Mouse (Mus musculus) heart, embryonic 10.5 days (tissue): ENCODE results near the gene Sds. TPM values are rescaled to one million over a fixed set of nuclear protein-coding genes. Genes with fewer than 3 reads are reported as not detected.

Source experiments
- DNase-seq: peaks from one replicate; pipeline ENCODE4 v3.0.0-alpha.2; 2017; ENCODE audit warnings: low spot score
- H3K27ac ChIP-seq: fragments of 300-500 bp; sonication (generic); 2 replicates; pipeline ENCODE4 v1.5.1; 2016; ENCODE audit warnings: mild to moderate bottlenecking
- H3K27me3 ChIP-seq: fragments of 300-500 bp; sonication (generic); 2 replicates; pipeline ENCODE4 v1.6.1; 2016; ENCODE audit warnings: mild to moderate bottlenecking; ENCODE audit not compliant: poor library complexity, insufficient read depth, severe bottlenecking
- H3K36me3 ChIP-seq: fragments of 300-500 bp; sonication (generic); 2 replicates; pipeline ENCODE4 v1.6.1; 2016; ENCODE audit warnings: mild to moderate bottlenecking, moderate library complexity
- H3K4me1 ChIP-seq: fragments of 300-500 bp; sonication (generic); 2 replicates; pipeline ENCODE4 v1.6.1; 2016; ENCODE audit warnings: mild to moderate bottlenecking
- H3K4me3 ChIP-seq: fragments of 300-500 bp; sonication (generic); 2 replicates; pipeline ENCODE4 v1.5.1; 2016; ENCODE audit warnings: mild to moderate bottlenecking, moderate library complexity
- H3K9me3 ChIP-seq: fragments of 300-500 bp; sonication (generic); 2 replicates; pipeline ENCODE4 v1.6.1; 2016; ENCODE audit warnings: mild to moderate bottlenecking, moderate library complexity
- WGBS: fragments of 180-500 bp; shearing (Covaris S2); methylation state at CpG from one replicate; pipeline ENCODE4 v1.1.7; 2016; 5-methylcytosine and 5-hydroxymethylcytosine counted together
- polyA plus RNA-seq: library from polyadenylated mRNA; unstranded; fragments of >200 nt; fragmentation: Nextera tagmentation; extraction: Ambion mirVana; gene quantifications from 2 replicates; pipeline ENCODE4 v1.2.1, GENCODE M21; 2016

Sds gene
- polyA plus RNA-seq, 1 experiment from 2014 or later = 0.23 TPM

DNA sequence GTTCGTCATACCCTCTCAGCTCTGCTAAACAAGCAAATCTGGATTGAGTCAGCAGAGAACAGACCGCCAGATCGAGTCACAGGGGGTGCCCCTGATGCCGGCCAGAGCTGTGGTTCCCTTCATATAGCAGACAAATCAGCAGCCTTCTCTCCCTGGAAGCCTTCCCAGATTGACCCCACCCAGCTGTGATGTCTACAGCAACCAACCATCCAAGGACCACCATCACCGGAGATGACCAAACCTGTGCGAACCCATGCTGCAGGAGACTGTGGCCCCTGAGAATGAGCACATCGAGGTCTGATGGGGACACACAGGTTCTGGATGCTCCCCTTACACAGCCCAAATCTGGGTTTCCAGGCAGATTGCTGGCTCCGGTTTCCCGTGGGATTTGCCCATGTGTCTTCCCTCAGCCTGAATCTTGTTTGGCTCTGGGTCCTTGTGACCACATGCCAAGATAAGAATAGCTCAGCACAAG lies 25.9 kb downstream of the Sds start:
- no peak for DNase-seq
- H3K9me3 ChIP-seq = no peaks in the 10 kb centered on the region
- peak overlapping the region; percentile 96 for H3K4me3 ChIP-seq
- no peak overlapping the region for H3K27ac ChIP-seq
- peaks cover 5% of the 10 kb centered on the region; the same call in 1 of the 2 replicates for H3K36me3 ChIP-seq
- H3K4me1 ChIP-seq = peaks cover 24% of the 10 kb centered on the region
- no peaks in the 10 kb centered on the region for H3K27me3 ChIP-seq
- WGBS = 61% methylated on average over 9 of the region's 9 CpGs

DNA sequence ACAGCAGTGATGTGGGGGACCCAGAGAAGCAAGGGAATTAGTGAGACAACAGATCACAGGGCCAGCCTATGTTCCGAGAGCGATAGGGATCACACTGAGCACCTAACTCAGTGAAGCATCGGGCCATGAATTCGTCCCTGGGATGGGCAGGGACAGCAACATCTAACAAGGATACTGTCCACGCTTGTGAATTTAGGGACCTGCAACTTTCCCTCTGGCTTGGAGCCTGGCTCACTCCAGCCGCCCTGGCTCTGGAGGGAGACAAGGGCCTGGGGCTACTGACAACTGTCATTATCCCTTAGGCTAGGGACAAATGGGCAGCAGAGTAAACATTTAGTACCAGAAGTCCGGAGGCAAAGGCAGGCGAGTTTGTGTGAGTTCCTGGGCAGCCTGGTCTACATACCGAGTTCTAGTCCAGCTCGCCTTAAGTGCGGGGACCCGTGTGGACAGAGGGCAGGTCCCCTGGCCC lies 26.4 kb downstream of the Sds start:
- no peak for DNase-seq
- Histone ChIP-seq H3K4me3 (peak overlapping the region; percentile 96), H3K9me3 (no peaks in the 10 kb centered on the region), H3K36me3 (0 out of 2 replicates have a peak, but pooled peaks cover 2% of the 10 kb centered on the region), H3K27me3 (no peaks in the 10 kb centered on the region), H3K4me1 (peaks cover 24% of the 10 kb centered on the region), H3K27ac (peak overlapping the region; percentile 91)
- 5% methylated on average over 12 of the region's 12 CpGs for WGBS

DNA sequence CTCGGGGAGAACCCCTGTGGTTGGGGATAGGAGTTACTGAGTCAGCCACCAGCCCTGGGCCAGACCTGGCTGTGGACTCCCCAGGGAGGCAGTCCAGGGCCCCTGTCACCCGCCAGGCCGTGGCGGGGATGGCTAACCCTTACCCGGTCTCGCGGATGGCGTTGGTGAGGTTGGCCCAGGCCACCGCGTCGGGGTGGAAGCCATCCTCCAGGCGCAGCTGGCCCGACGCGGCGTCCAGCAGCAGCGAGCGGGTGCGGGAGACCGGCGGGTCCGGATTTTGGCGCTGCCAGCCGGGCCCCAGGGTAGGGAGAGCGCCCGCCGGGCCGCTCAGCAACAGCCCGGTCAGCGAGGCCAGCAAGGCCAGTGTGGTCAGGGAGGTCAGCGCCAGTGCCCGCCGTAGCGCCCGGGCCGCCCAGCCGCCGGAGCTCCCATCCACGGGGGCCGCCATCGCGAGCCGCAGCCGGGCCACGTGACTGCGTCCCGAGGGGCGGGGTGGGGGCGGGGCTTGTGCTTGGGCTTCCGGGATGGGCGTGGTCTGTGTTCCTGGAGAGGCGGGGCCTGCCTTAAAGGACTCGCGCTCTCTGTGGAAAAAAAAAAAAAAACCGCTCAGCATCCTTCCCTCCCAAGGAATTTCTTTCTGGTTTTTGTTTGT lies 26.9 kb downstream of the Sds start, which contains the start of gene Plbd2:
Gene Plbd2 (minus strand): TSS at position 482 of the 652 bp plus-strand sequence.
- peak; percentile 96 for DNase-seq
- H3K4me3 ChIP-seq = peak within 1 kb of the TSS; percentile 96
- H3K27ac ChIP-seq = peak within 1 kb of the TSS; percentile 91
- H3K27me3 ChIP-seq = no peaks in the 10 kb centered on the region
- H3K4me1 ChIP-seq = peaks cover 24% of the 10 kb centered on the region
- under 1% methylated on average over 55 of the region's 55 CpGs for WGBS
- H3K9me3 ChIP-seq = no peaks in the 10 kb centered on the region
- 0 out of 2 replicates have a peak, but pooled peaks cover 2% of the 10 kb centered on the region for H3K36me3 ChIP-seq

DNA sequence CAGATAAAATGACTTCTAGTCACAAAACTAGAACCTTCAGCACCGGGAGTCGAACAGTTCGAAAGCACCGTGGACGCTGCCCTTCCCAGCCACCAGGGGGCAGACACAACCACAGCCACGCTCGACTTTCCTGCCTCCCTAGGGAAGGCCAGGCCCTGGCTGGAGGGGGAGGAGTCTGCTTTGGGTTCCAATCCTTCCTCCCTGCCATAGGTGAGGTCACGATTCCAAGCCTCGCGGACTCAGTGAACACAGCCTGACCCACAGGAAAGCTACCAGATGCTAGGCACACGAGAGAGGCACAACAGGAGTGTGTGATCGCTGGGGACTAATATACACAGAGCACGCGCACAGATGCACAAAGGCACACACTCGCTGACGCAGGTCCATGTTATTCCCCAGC lies 29.0 kb downstream of the Sds start:
- H3K4me3 ChIP-seq = peak overlapping the region; percentile 22; the same call in 1 of the 2 replicates
- 26% methylated on average over 16 of the region's 16 CpGs for WGBS
- H3K27me3 ChIP-seq = no peaks in the 10 kb centered on the region
- peaks cover 30% of the 10 kb centered on the region for H3K4me1 ChIP-seq
- H3K9me3 ChIP-seq = no peaks in the 10 kb centered on the region; the same call in 1 of the 2 replicates
- DNase-seq = peak; percentile 88
- no peaks in the 10 kb centered on the region for H3K36me3 ChIP-seq
- peak overlapping the region; percentile 59; the same call in 1 of the 2 replicates for H3K27ac ChIP-seq

DNA sequence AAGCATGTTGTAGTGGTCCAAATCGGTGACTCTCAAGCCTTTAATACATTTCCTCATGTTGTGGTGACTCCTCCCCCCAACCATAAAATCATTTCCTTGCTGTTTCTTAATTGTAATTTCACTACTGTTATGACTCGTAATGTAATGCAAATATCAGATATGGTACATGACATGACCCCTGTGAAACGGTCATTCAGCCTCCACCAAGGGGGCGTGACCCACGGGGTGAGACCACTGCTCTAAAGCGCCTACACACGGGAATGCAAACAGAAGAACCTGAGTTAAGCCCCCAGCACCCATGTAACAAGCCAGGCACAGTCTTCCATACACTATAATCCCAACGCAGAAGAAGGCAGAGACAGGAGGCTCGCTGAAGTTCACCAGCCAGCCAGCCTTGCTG lies 29.5 kb downstream of the Sds start:
- peak overlapping the region; percentile 59; the same call in 1 of the 2 replicates for H3K27ac ChIP-seq
- no peaks in the 10 kb centered on the region for H3K27me3 ChIP-seq
- peaks cover 33% of the 10 kb centered on the region for H3K4me1 ChIP-seq
- H3K9me3 ChIP-seq = no peaks in the 10 kb centered on the region; the same call in 1 of the 2 replicates
- no peak overlapping the region for H3K4me3 ChIP-seq
- H3K36me3 ChIP-seq = no peaks in the 10 kb centered on the region
- DNase-seq = no peak
- WGBS = 65% methylated on average over 9 of the region's 9 CpGs

DNA sequence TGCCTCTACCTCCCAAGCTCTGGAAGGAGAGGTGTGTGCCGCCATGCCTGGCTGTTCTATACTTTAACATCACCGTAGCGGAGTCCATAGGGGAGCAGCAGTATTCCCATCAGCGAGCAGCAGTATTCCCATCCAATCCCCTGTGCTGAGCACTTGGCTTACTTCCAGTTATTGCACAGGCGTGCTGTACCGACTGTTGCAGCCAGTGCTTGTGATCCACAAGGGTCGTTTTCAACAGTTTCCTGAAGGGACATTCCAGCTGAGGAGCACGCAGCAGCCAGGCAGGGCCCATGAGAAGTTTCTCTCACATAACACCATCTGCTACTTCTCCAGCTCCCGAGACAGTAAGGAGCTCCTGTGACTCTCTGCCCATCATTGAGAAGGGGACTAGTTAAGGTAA lies 30.2 kb downstream of the Sds start:
- Histone ChIP-seq H3K4me1 (peaks cover 40% of the 10 kb centered on the region), H3K36me3 (no peaks in the 10 kb centered on the region), H3K27me3 (no peaks in the 10 kb centered on the region), H3K4me3 (no peak overlapping the region), H3K27ac (no peak overlapping the region), H3K9me3 (no peaks in the 10 kb centered on the region; the same call in 1 of the 2 replicates)
- DNase-seq = no peak
- 60% methylated on average over 9 of the region's 9 CpGs for WGBS

DNA sequence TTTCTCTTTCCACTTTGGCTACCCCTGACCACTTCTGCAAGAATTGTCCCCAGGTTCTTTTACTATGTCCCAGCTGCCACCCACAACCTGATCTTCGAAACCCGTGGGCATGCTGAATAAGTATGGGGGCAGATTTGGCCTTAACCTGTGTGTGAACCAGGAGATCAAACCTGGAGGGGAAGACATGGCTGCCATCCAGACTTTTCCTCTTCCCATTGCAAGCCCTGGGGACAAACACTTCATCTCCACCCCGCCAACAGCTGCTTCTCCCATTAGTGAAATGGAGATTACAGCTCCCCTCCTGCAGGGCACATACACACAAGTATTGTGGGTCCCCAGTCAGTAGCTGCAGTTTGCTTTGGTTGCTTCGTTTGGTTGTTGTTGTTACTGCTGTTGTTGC lies 31.0 kb downstream of the Sds start:
- DNase-seq = no peak
- Histone ChIP-seq H3K36me3 (no peaks in the 10 kb centered on the region), H3K4me3 (no peak overlapping the region), H3K9me3 (no peaks in the 10 kb centered on the region; the same call in 1 of the 2 replicates), H3K4me1 (peaks cover 37% of the 10 kb centered on the region), H3K27me3 (peaks cover 6% of the 10 kb centered on the region; the same call in 1 of the 2 replicates), H3K27ac (no peak overlapping the region)
- 46% methylated on average over 4 of the region's 4 CpGs for WGBS

DNA sequence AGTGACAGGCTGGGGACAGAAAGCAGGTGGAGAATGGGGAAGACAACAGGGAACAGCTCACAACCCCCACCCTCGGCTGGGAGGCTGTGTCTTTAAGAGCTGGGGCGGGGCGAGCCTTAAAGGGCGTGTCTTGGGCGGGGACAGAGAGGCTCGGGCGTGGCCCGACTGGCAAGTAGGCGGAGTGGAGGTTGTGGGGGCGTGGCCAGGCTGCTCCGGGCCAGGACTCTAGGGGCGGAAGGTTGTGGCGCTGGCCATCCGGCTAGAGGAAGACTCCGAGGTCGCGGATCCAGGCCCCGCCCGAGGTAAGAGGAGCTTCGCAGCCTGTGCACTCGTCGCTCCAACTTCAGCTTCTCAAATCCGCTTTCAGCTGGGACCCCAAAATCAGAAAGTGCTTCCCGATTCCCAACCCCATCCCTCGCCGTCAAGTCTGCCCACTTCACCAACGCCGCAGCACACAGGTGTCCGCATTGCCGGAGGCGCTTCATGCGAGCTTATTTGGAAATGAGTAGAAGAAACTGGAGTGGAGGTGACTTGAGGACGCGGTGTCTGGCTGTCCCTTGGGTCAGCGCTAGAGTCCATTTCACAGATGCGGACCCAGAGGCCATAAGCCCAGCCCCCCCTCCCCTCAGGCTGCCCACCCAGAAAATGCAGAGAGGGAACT lies 34.8 kb downstream of the Sds start, which contains the start of gene Slc8b1:
Gene Slc8b1 (plus strand): TSS at position 187 of the 661 bp plus-strand sequence.
- under 1% methylated on average over 36 of the region's 36 CpGs for WGBS

DNA sequence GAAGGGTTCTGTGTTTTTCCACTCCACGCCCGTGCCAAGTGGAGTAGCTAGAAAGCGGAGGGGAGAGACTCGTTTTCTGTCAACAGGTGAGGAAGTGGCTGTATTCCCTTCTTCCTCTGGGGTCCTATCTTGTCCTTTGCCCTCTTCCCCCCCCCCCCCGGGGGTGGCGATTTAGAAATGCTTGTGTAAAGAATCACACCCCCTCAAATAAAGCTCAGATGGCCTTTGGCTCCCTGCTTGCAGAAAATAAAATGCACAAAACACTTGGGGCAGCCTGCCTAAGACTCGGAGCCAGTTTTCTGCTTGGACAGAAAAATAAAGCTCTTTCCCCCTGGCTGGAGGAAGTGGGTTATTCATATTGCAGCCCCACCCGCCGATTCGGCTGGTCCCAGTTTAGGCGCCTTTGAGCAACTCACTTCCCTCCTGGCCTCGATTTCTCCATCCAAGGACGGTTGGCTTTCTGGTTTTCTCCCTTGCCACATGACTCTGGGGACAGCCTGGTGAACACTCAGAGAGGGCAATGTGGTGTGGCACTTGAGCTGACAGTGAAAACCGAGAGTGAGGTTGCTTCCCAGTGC lies 35.4 kb downstream of the Sds start:
- Histone ChIP-seq H3K36me3 (no peaks in the 10 kb centered on the region), H3K27me3 (peaks cover 23% of the 10 kb centered on the region; the same call in 1 of the 2 replicates), H3K9me3 (no peaks in the 10 kb centered on the region; the same call in 1 of the 2 replicates), H3K4me3 (peak overlapping the region; percentile 65), H3K27ac (peak overlapping the region; percentile 67), H3K4me1 (peaks cover 56% of the 10 kb centered on the region)
- no peak for DNase-seq
- 29% methylated on average over 14 of the region's 14 CpGs for WGBS

More for the DNA sequence above, 34.8 kb downstream of the Sds start, which contains the start of gene Slc8b1:
- Histone ChIP-seq H3K4me3 (peak within 1 kb of the TSS; percentile 65), H3K27ac (peak within 1 kb of the TSS; percentile 67), H3K9me3 (no peaks in the 10 kb centered on the region; the same call in 1 of the 2 replicates), H3K36me3 (no peaks in the 10 kb centered on the region), H3K4me1 (peaks cover 52% of the 10 kb centered on the region), H3K27me3 (peaks cover 23% of the 10 kb centered on the region; the same call in 1 of the 2 replicates)
- peak; percentile 97 for DNase-seq

DNA sequence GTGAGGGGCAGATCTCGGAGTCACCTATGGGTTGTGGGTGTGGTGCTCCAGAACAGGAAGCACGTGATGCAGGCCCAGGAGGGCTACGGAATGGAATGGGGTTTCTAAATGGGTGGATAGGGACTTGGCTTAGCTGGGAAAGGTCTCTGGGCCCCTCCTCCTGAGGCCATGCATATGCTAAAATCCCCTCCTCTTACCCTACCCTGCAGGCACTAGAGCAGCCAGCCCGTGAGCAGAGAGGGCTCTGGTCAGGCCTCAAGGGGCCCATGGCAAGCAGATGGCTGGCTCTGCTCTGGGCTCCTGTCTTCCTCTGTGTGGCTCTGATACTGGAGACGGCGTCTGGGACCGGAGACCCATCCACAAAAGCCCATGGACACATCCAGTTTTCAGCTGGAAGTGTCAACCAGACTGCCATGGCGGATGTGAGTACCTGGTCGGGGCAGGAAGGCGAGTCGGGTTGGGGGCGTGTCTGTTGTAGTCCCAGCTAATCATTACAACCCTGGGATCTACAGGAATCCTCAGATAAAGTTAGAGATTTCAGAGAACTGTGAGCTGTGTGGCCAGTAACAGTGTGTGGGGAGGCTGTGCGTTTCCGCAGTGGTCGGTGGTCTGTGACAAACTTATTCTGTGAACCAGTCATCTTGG lies 36.7 kb downstream of the Sds start:
- Histone ChIP-seq H3K36me3 (no peaks in the 10 kb centered on the region), H3K27me3 (peaks cover 23% of the 10 kb centered on the region; the same call in 1 of the 2 replicates), H3K27ac (peak overlapping the region; percentile 3; the same call in 1 of the 2 replicates), H3K9me3 (no peaks in the 10 kb centered on the region; the same call in 1 of the 2 replicates), H3K4me1 (peaks cover 68% of the 10 kb centered on the region), H3K4me3 (no peak overlapping the region)
- no peak for DNase-seq
- WGBS = 42% methylated on average over 15 of the region's 15 CpGs

DNA sequence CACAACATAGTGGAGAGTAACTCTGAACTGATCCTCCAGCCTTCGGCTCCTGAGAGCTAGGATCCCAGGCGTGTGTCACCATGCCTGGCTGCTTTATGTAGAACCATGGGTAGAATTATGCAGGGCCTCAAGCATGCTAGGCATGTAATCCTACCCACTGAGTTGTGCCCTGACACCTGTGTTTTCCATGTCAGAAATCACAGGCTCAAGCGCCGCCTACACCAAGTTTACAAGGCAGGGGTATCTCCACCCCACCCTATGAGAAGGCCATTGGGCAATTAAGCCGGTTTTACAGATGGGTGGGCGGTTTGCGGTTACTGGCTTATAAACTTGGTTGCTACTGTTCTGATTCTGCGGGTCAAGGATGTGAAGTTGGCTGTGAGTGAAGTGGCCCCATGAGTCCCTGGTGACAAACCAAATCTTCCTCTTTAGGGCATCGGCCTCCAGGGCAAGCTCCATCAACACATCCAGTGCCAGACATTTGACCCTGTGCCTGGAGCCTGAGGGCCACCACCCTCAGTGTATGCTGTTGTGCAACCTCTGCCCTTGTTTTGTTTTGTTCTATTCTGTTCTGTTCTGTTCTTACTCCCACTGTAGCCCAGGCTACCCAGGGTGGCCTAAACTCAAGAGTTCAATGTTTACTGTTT lies 37.8 kb downstream of the Sds start:
- Histone ChIP-seq H3K27me3 (peaks cover 23% of the 10 kb centered on the region; the same call in 1 of the 2 replicates), H3K36me3 (no peaks in the 10 kb centered on the region), H3K4me1 (peaks cover 62% of the 10 kb centered on the region), H3K4me3 (no peak overlapping the region), H3K9me3 (no peaks in the 10 kb centered on the region; the same call in 1 of the 2 replicates), H3K27ac (no peak overlapping the region)
- 90% methylated on average over 9 of the region's 9 CpGs for WGBS
- DNase-seq = no peak

DNA sequence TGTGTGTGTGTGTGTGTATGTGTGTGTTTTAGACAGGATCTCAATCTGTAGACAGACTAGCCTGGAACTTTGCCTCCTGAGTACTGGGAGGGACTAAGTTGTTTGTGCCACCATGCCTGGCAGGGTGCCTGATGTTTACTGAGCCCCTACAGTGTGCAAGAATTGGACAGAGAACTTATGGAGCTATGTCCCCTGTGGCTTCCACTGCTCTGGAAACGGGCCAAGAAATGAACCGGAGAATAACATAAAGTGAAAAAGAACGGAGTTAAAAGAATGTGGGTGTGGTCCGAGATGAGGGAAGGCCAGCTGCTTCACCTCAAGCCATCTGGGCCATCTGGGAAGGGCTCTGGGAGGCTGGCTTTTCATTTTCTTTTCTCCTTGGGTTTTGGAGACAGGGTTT lies 38.4 kb downstream of the Sds start:
- DNase-seq = no peak
- Histone ChIP-seq H3K36me3 (no peaks in the 10 kb centered on the region), H3K4me1 (peaks cover 62% of the 10 kb centered on the region), H3K27me3 (peaks cover 23% of the 10 kb centered on the region; the same call in 1 of the 2 replicates), H3K9me3 (no peaks in the 10 kb centered on the region), H3K27ac (no peak overlapping the region), H3K4me3 (no peak overlapping the region)
- WGBS = 49% methylated on average over 4 of the region's 4 CpGs
